Mouse (Mus musculus) neural tube, embryonic 14.5 days (tissue): ENCODE results near the gene Tmem132e. TPM values are rescaled to one million over a fixed set of nuclear protein-coding genes. Genes with fewer than 3 reads are reported as not detected.

Experiments used
- ATAC-seq: fragments of 200-750 bp; cut with Nextera tagmentation; 2 replicates; pipeline ENCODE4 v1.8.0; 2017; ENCODE audit warnings: low read depth, mild to moderate bottlenecking, moderate TSS enrichment, moderate library complexity
- H3K27ac ChIP-seq: fragments of 300-500 bp; sonication (generic); 2 replicates; pipeline ENCODE4 v1.5.1; 2014; ENCODE audit warnings: low read depth, mild to moderate bottlenecking, control low read depth, low read length, moderate library complexity, mixed read lengths
- H3K27me3 ChIP-seq: fragments of 300-500 bp; sonication (generic); 2 replicates; pipeline ENCODE4 v1.6.1; 2014; ENCODE audit warnings: low read length; ENCODE audit not compliant: control insufficient read depth, insufficient read depth
- H3K36me3 ChIP-seq: fragments of 300-500 bp; sonication (generic); 2 replicates; pipeline ENCODE4 v1.6.1; 2014; ENCODE audit warnings: low read length, mixed read lengths; ENCODE audit not compliant: control insufficient read depth, insufficient read depth
- H3K4me1 ChIP-seq: fragments of 300-500 bp; sonication (generic); 2 replicates; pipeline ENCODE4 v1.6.1; 2014; ENCODE audit warnings: low read length; ENCODE audit not compliant: control insufficient read depth, insufficient read depth
- H3K4me2 ChIP-seq: fragments of 300-500 bp; sonication (generic); 2 replicates; pipeline ENCODE4 v1.6.1; 2014; ENCODE audit warnings: mild to moderate bottlenecking, low read depth, low read length, control low read depth
- H3K4me3 ChIP-seq: fragments of 300-500 bp; sonication (generic); 2 replicates; pipeline ENCODE4 v1.5.1; 2014; ENCODE audit warnings: low read depth, low read length, control low read depth, mixed read lengths
- H3K9ac ChIP-seq: fragments of 300-500 bp; sonication (generic); replicated peaks from 2 replicates; pipeline ENCODE4 v1.6.1; 2014; ENCODE audit warnings: low read depth, mild to moderate bottlenecking, control low read depth, low read length, mixed read lengths
- H3K9me3 ChIP-seq: fragments of 300-500 bp; sonication (generic); 2 replicates; pipeline ENCODE4 v1.6.1; 2016; ENCODE audit warnings: low read length; ENCODE audit not compliant: control insufficient read depth
- WGBS: fragments of 180-500 bp; shearing (Covaris S2); extraction: QIAGEN DNeasy Blood & Tissue Kit; methylation state at CpG from one replicate; pipeline ENCODE4 v1.1.7; 2014; 5-methylcytosine and 5-hydroxymethylcytosine counted together
- polyA plus RNA-seq: library from polyadenylated mRNA; unstranded; fragments of >200 nt; fragmentation: Nextera tagmentation; extraction: Ambion mirVana; gene quantifications from 2 replicates; pipeline ENCODE4 v1.2.1, GENCODE M21; 2014

The Tmem132e gene
- polyA plus RNA-seq, 1 experiment from 2014 or later = 5.8 TPM

GRCm38 (mm10) chr11:82418337-82419041 is 29.8 kb downstream of the Tmem132e start:
- H3K27me3 ChIP-seq = no peaks in the 10 kb centered on the region
- H3K4me3 ChIP-seq = no peak overlapping the region
- no peak; the same call in 1 of the 2 replicates for ATAC-seq
- no peak overlapping the region for H3K27ac ChIP-seq
- H3K4me2 ChIP-seq = no peak overlapping the region
- WGBS = 36% methylated on average over 8 of the region's 9 CpGs
- H3K36me3 ChIP-seq = no peaks in the 10 kb centered on the region
- H3K9ac ChIP-seq = no peak overlapping the region
- peaks cover 7% of the 10 kb centered on the region; the same call in 1 of the 2 replicates for H3K4me1 ChIP-seq
- no peaks in the 10 kb centered on the region for H3K9me3 ChIP-seq

- H3K27ac ChIP-seq = no peak overlapping the region
- no peaks in the 10 kb centered on the region for H3K9me3 ChIP-seq
- H3K36me3 ChIP-seq = no peaks in the 10 kb centered on the region
- H3K27me3 ChIP-seq = no peaks in the 10 kb centered on the region
- WGBS = 69% methylated on average over 5 of the region's 5 CpGs
- H3K4me1 ChIP-seq = peaks cover 9% of the 10 kb centered on the region; the same call in 1 of the 2 replicates
- H3K4me2 ChIP-seq = no peak overlapping the region
- ATAC-seq = no peak
- H3K4me3 ChIP-seq = no peak overlapping the region
- H3K9ac ChIP-seq = no peak overlapping the region
Measured at GRCm38 (mm10) chr11:82421909-82422308, 33.2 kb downstream of the Tmem132e start.

- H3K27me3 ChIP-seq = no peaks in the 10 kb centered on the region
- ATAC-seq = no peak
- H3K27ac ChIP-seq = no peak overlapping the region
- no peak overlapping the region for H3K9ac ChIP-seq
- H3K4me3 ChIP-seq = no peak overlapping the region
- 0 out of 2 replicates have a peak, but pooled peaks cover 4% of the 10 kb centered on the region for H3K4me1 ChIP-seq
- no peaks in the 10 kb centered on the region for H3K9me3 ChIP-seq
- H3K36me3 ChIP-seq = no peaks in the 10 kb centered on the region
- H3K4me2 ChIP-seq = no peak overlapping the region
- WGBS = 43% methylated on average over 4 of the region's 4 CpGs
Measured at GRCm38 (mm10) chr11:82423521-82423920, 34.8 kb downstream of the Tmem132e start.

DNA sequence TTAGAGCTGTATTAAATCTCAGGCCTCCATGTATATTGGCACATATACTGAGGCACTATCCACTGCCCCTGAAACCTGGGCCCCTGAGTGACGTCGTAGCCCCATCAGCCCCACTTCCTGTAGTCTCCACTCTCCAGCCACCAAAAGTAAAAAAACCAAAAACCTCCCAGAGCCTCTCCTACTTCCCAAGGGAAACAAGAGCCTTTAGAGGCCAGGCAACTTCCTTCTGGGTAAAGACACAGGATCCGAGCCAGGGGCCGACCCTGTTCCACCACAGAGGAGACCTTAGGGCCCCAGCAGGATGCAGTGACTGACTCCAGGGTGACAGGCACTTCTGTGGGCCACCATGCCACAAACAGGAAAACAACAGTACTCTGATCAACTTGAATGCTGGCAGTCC is 40.1 kb downstream of the Tmem132e start:
- H3K4me3 ChIP-seq = no peak overlapping the region
- H3K27ac ChIP-seq = no peak overlapping the region
- H3K9me3 ChIP-seq = no peaks in the 10 kb centered on the region
- no peaks in the 10 kb centered on the region for H3K36me3 ChIP-seq
- no peak for ATAC-seq
- no peak overlapping the region for H3K9ac ChIP-seq
- 74% methylated on average over 4 of the region's 4 CpGs for WGBS
- peaks cover 12% of the 10 kb centered on the region for H3K27me3 ChIP-seq
- H3K4me2 ChIP-seq = no peak overlapping the region
- no peaks in the 10 kb centered on the region for H3K4me1 ChIP-seq

DNA sequence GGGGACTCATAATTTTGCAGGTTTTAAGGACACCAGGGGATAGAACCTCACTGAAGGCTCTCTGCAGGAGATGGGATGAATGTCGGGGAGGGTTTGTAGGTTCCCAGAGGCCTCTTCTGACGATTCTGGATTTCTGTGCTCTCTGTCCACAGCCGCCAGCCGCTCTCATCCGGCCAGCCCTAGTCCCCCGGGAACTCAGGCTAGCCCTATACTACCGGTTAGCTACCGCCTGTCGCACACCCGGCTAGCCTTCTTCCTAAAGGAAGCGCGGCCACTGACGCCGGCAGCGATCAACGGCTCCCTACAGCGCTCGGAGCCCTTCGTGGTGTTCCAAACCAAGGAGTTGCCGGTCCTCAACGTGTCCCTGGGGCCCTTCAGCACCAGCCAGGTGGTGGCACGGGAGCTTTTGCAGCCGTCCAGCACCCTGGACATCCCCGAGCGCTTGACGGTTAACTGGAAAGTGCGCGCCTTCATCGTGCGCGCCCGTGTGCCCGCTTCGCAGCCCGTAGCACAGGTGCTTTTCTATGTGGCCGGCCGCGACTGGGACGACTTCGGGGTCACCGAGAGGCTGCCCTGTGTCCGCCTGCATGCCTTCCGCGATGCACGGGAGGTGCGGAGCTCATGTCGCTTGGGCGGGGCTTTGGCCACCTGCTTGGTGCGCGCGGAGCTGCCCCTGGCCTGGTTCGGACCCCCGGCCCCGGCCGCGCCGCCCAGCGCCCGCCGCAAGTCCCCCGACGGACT is 45.6 kb downstream of the Tmem132e start:
- H3K27ac ChIP-seq = no peak overlapping the region
- H3K27me3 ChIP-seq = peaks cover 23% of the 10 kb centered on the region
- H3K4me3 ChIP-seq = peak overlapping the region; percentile 42
- ATAC-seq = no peak
- 1% methylated on average over 51 of the region's 62 CpGs for WGBS
- H3K36me3 ChIP-seq = no peaks in the 10 kb centered on the region
- no peaks in the 10 kb centered on the region for H3K9me3 ChIP-seq
- H3K4me2 ChIP-seq = peak overlapping the region; percentile 76
- peak overlapping the region; percentile 51 for H3K9ac ChIP-seq
- H3K4me1 ChIP-seq = peaks cover 10% of the 10 kb centered on the region

DNA sequence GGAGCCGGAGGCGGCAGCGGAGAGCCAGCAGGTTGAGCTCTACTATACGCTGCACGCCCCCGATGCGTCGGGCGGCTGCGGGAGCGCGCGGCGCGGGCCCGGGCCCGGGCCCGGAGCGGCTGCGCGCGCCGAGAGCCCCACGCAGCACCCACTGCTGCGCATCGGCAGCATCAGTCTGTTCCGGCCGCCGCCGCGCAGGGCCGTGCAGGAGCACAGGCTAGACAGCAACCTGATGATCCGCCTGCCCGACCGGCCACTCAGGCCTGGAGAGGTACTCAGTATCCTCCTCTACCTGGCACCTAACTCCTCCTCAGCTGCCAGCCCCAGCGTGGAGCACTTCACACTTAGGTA is 46.1 kb downstream of the Tmem132e start:
- H3K9me3 ChIP-seq = no peaks in the 10 kb centered on the region
- no peak overlapping the region for H3K27ac ChIP-seq
- H3K9ac ChIP-seq = peak overlapping the region; percentile 51
- peaks cover 10% of the 10 kb centered on the region for H3K4me1 ChIP-seq
- H3K36me3 ChIP-seq = no peaks in the 10 kb centered on the region
- peak overlapping the region; percentile 42 for H3K4me3 ChIP-seq
- peak; percentile 34; the same call in 1 of the 2 replicates for ATAC-seq
- peaks cover 23% of the 10 kb centered on the region for H3K27me3 ChIP-seq
- WGBS = 7% methylated on average over 19 of the region's 36 CpGs
- peak overlapping the region; percentile 76 for H3K4me2 ChIP-seq

- Histone ChIP-seq H3K27ac (no peak overlapping the region), H3K4me1 (peaks cover 7% of the 10 kb centered on the region; the same call in 1 of the 2 replicates), H3K9me3 (no peaks in the 10 kb centered on the region), H3K36me3 (no peaks in the 10 kb centered on the region), H3K9ac (no peak overlapping the region), H3K4me2 (no peak overlapping the region), H3K4me3 (no peak overlapping the region), H3K27me3 (no peaks in the 10 kb centered on the region)
- ATAC-seq = no peak
- 71% methylated on average over 9 of the region's 9 CpGs for WGBS
Measured at GRCm38 (mm10) chr11:82448485-82448884, 59.8 kb downstream of the Tmem132e start.

DNA sequence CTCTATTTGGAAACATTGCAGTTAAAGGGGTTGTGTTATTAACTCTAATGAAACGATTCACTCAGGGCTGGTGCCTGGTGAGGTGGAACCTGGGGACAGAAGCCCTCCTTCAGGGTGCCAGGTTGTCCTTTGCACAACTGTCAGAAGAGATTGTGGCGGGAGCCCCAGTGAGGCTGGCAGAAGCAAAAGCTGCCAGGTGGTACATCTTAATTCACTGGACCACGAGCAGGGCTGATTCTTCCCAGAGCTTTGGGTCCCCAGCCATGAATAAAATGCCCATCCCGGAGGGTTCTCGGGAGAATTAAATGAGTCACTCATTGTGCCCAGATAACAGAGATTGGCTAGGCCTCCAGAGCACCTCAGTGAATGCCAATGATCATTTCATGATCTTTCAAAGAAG is 63.8 kb downstream of the Tmem132e start:
- no peak overlapping the region for H3K4me3 ChIP-seq
- ATAC-seq = no peak
- H3K9me3 ChIP-seq = no peaks in the 10 kb centered on the region
- no peak overlapping the region for H3K4me2 ChIP-seq
- no peak overlapping the region for H3K27ac ChIP-seq
- WGBS = 35% methylated on average over 5 of the region's 5 CpGs
- H3K36me3 ChIP-seq = no peaks in the 10 kb centered on the region
- H3K27me3 ChIP-seq = no peaks in the 10 kb centered on the region
- peaks cover 7% of the 10 kb centered on the region; the same call in 1 of the 2 replicates for H3K4me1 ChIP-seq
- H3K9ac ChIP-seq = no peak overlapping the region

- H3K4me2 ChIP-seq = no peak overlapping the region
- H3K9me3 ChIP-seq = no peaks in the 10 kb centered on the region
- H3K9ac ChIP-seq = no peak overlapping the region
- peaks cover 7% of the 10 kb centered on the region; the same call in 1 of the 2 replicates for H3K4me1 ChIP-seq
- no peaks in the 10 kb centered on the region for H3K27me3 ChIP-seq
- no peak for ATAC-seq
- no peak overlapping the region for H3K27ac ChIP-seq
- no peaks in the 10 kb centered on the region for H3K36me3 ChIP-seq
- no peak overlapping the region for H3K4me3 ChIP-seq
- 58% methylated on average over 7 of the region's 7 CpGs for WGBS
Measured at GRCm38 (mm10) chr11:82453230-82453629, 64.5 kb downstream of the Tmem132e start.
